Mouse (Mus musculus) B cell, adult 67 days (primary cell): Measurements from ENCODE around the gene Gm36210. TPM values are rescaled to one million over a fixed set of nuclear protein-coding genes. Genes with fewer than 3 reads are reported as not detected.

Experiments
- total RNA-seq, 2 experiments: library from RNA; stranded (reverse); gene quantifications; 4 replicates each; pipeline ENCODE4 v1.2.4; 2023

Gene Gm36210
- not detected for total RNA-seq

GRCm38 (mm10) chr7:4906466-4906950 is at the start of gene Gm36210:
Gene Gm36210 (minus strand): TSS chr7:4906516.

GRCm38 (mm10) chr7:4925441-4926381 is 19.4 kb upstream of the Gm36210 start, which contains the start of gene Ssc5d:
Gene Ssc5d (plus strand): TSS chr7:4925785.

GRCm38 (mm10) chr7:4921824-4922482 is 15.6 kb upstream of the Gm36210 start, which contains the start of gene Nat14:
Gene Nat14 (plus strand): TSS chr7:4922028.

GRCm38 (mm10) chr7:4915007-4915665 is 8.8 kb upstream of the Gm36210 start, which contains the start of gene Zfp628:
Gene Zfp628 (plus strand): TSS chr7:4915217.

DNA sequence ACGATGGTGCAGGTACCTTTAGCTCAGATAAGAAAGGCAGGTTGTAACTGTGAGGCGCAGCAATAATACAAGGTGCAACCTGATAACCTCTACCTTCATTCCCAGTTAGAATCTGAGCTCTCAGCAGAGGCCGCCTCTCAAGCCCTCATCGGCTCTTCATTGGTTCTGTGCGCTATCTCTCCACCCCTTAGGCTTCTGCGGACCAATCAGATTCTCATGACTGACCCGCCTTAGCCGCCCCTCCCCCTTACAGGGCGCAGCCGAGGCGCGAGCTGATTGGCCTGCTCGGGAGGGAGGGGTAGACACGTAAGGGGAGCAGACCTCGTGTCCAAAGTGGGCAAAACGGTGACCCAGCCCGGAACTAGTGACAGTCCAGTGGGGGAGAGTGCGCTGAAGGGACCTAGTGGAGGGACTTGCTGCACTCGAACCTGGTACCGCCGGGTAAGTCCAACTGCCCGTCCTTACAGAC is 29.5 kb downstream of the Gm36210 start, which contains the start of gene Isoc2a:
TSS of gene Isoc2a (plus strand) at position 401 of the 469 bp plus-strand sequence.

GRCm38 (mm10) chr7:4870133-4870532 is 36.2 kb downstream of the Gm36210 start, which contains the start of gene Isoc2b:
Gene Isoc2b (minus strand): TSS chr7:4870258.

Other genes starting within 250 kb of the Gm36210 start
- 100 to 1,000 TPM; 242 to 257 TPM for gene Ppp6r1, start 247.5 kb downstream of the Gm36210 start, total RNA-seq
- 10 to 100 TPM; 52.2 to 54.9 TPM for gene Hspbp1, start 221.4 kb downstream of the Gm36210 start, total RNA-seq
- gene Brsk1, start 215.9 kb downstream of the Gm36210 start, total RNA-seq, result not detected
- gene Tmem150b, start 181.3 kb downstream of the Gm36210 start, total RNA-seq, result 1 to 10 TPM; 2.9 to 3.5 TPM
- gene Kmt5c, start 166.4 kb downstream of the Gm36210 start, total RNA-seq, result 100 to 1,000 TPM; 100 to 105 TPM
- gene Cox6b2, start 153.4 kb downstream of the Gm36210 start, total RNA-seq, result 1 to 10 TPM; 2.7 to 6.8 TPM
- not detected for gene Fam71e2, start 135.2 kb downstream of the Gm36210 start, total RNA-seq
- not detected for gene Il11, start 123.7 kb downstream of the Gm36210 start, total RNA-seq
- not detected for gene Tmem190, start 123.6 kb downstream of the Gm36210 start, total RNA-seq
- 1 to 10 TPM; 2.2 to 3.2 TPM for gene Tmem238, start 116.9 kb downstream of the Gm36210 start, total RNA-seq
- 1,000 to 10,000 TPM; 1,616 to 1,738 TPM for gene Rpl28, start 113.6 kb downstream of the Gm36210 start, total RNA-seq
- 100 to 1,000 TPM; 115 to 155 TPM for gene Ube2s, start 93.9 kb downstream of the Gm36210 start, total RNA-seq
- gene Shisa7, start 61.8 kb downstream of the Gm36210 start, total RNA-seq, result 1 to 10 TPM; 1.5 to 2.2 TPM
- 10 to 100 TPM in 1 of 2 experiments, 1 to 10 TPM in 1; 8.1 to 13.1 TPM for gene Isoc2b, start 36.3 kb downstream of the Gm36210 start, total RNA-seq
- gene Isoc2a, start 29.4 kb downstream of the Gm36210 start, total RNA-seq, result 10 to 100 TPM; 11.1 to 11.2 TPM
- gene Zfp628, start 8.7 kb upstream of the Gm36210 start, total RNA-seq, result 10 to 100 TPM; 32.8 to 34.2 TPM
- 10 to 100 TPM in 1 of 2 experiments, 1 to 10 TPM in 1; 6.6 to 10.6 TPM for gene Nat14, start 15.5 kb upstream of the Gm36210 start, total RNA-seq
- gene Ssc5d, start 19.3 kb upstream of the Gm36210 start, total RNA-seq, result under 1 TPM in 1 of 2 experiments, not detected in 1; 0.41 TPM
- under 1 TPM; 0.33 to 0.87 TPM for gene Sbk2, start 57.9 kb upstream of the Gm36210 start, total RNA-seq
- not detected for gene Sbk3, start 64.7 kb upstream of the Gm36210 start, total RNA-seq
- 10 to 100 TPM; 20.7 to 31.7 TPM for gene Zfp579, start 89.6 kb upstream of the Gm36210 start, total RNA-seq
- gene Zfp524, start 107.9 kb upstream of the Gm36210 start, total RNA-seq, result 10 to 100 TPM; 10.5 to 12.3 TPM
- 10 to 100 TPM; 54.8 to 57.0 TPM for gene Fiz1, start 108.2 kb upstream of the Gm36210 start, total RNA-seq
- not detected for gene Gm44973, start 109.0 kb upstream of the Gm36210 start, total RNA-seq
- 10 to 100 TPM; 47.6 to 56.7 TPM for gene Zfp865, start 113.9 kb upstream of the Gm36210 start, total RNA-seq
- not detected for gene Ccdc106, start 114.0 kb upstream of the Gm36210 start, total RNA-seq
- not detected for gene 4632433K11Rik, start 127.6 kb upstream of the Gm36210 start, total RNA-seq
- 1 to 10 TPM; 5.8 to 7.0 TPM for gene Zfp784, start 131.9 kb upstream of the Gm36210 start, total RNA-seq
- 1 to 10 TPM; 4.0 to 4.5 TPM for gene Zfp580, start 145.0 kb upstream of the Gm36210 start, total RNA-seq
- 100 to 1,000 TPM; 521 to 558 TPM for gene U2af2, start 155.6 kb upstream of the Gm36210 start, total RNA-seq
- gene Epn1, start 173.7 kb upstream of the Gm36210 start, total RNA-seq, result 100 to 1,000 TPM; 220 to 234 TPM
- not detected for gene Rfpl4, start 210.4 kb upstream of the Gm36210 start, total RNA-seq
- 1 to 10 TPM in 1 of 2 experiments, not detected in 1; 1.1 TPM for gene Rasl2-9, start 219.4 kb upstream of the Gm36210 start, total RNA-seq
- not detected for gene Vmn1r55, start 243.2 kb upstream of the Gm36210 start, total RNA-seq